Mouse (Mus musculus) liver, adult 2 months (tissue): Measurements from ENCODE around the gene Smad3.

ENCODE experiments used
- CTCF ChIP-seq: fragments of 200-500 bp; IDR thresholded peaks from 2 replicates; pipeline ENCODE4 v1.5.1; 2011; ENCODE audit warnings: low read depth, low read length, control low read depth
- POLR2A ChIP-seq: fragments of 200-500 bp; IDR thresholded peaks from 2 replicates; pipeline ENCODE4 v1.6.1; 2011; ENCODE audit warnings: low read length, control low read depth; ENCODE audit not compliant: insufficient read depth; ENCODE audit errors: extremely low read depth

- TF ChIP-seq POLR2A (no peak), CTCF (no peak)
Observed at GRCm38 (mm10) chr9:63636113-63636512, 121.7 kb downstream of the Smad3 start.
